Mouse (Mus musculus) testis, postnatal 14 days (tissue): ENCODE data around the gene Lrrc4c.
A peak's percentile ranks its signal among the peaks of the same experiment; 100 is the strongest.

Experiments used
- DNase-seq: peaks from one replicate; pipeline ENCODE4 v3.0.0; 2021; ENCODE audit warnings: low spot score

Lrrc4c gene

DNA sequence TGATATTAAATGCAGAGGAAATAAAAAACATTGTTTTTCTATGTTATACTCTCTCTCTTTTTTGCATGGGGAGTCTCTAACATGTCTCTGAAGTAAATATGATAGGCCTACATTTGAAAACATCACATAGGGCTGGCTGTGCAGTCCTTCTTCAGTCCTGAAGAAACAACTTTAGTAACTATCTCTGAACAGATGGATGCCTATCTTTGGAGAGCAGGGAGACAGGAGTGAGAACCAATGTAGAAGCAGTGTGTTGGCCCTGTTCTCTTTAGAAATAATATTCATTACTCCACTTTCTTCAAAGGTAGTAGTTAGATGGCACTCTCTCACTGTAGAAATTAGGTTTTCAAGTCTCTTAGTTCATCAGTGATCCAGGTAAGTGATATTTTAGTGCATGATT, 967.0 kb downstream of the Lrrc4c start:
- no peak for DNase-seq

- DNase-seq = no peak
These were observed 976.2 kb downstream of the Lrrc4c start for GRCm38 (mm10) chr2:97294216-97294615.

GRCm38 (mm10) chr2:97299704-97300103, 981.7 kb downstream of the Lrrc4c start:
- DNase-seq = no peak

DNA sequence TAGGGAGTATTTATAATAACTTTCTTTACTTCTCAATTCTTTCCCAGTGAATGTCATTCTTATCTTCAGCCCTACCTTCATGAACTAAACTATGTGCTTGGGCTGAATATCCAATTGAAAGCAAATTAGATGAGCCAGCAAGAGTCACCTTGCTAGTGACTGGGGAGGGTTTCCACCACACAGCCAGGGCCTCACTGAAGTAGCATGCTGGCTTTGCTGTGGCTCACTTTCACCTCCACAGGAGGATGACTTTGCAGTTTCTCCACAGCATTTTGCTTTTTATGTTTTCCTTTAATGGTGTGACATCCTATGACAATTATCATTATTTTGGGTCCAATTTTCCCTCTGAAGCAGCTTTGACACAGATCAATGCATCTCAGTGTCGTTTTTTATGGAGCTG, 1000.0 kb downstream of the Lrrc4c start:
- DNase-seq = no peak

- no peak for DNase-seq
These were observed 1000.6 kb downstream of the Lrrc4c start for GRCm38 (mm10) chr2:97318536-97318935.

GRCm38 (mm10) chr2:97332084-97332682, 1014.2 kb downstream of the Lrrc4c start:
- DNase-seq = no peak

DNA sequence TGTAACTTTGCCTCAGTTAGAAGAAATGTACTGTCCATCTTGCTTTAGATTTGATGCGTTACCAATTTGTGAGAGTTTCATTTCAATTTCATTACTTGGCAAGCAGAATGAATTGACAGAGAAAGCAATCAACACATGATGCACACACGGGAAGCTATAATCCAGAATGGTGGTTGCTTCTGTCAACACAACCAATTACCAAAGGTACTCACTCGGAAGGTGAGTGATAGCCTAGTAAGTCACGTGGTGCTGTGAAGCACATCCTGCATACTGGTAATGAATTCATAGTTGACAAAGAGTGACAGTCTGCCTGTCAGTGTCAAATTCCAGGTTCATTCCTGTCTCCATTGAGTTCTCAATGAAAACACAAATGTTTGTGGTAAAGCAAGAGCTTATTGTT, 1021.7 kb downstream of the Lrrc4c start:
- no peak for DNase-seq

DNA sequence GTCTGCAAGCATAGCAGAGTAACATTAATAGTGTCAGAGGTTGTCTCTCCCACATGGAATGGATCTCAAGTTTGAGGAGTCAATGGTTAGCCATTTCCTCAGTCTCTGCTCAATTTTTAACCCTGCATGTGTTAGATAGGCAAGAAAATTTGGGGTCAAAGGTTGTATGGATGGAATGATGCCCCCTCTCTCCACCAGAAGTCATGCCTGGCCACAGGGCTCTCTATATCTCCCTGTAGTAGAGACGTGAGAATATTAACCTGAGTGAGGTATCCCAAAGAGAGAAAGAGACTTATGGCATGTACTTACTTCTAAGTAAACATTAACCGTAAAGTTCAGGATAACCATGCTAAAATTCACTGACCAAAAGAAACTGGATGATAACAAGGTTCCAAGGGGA, 1043.3 kb downstream of the Lrrc4c start:
- no peak for DNase-seq

GRCm38 (mm10) chr2:97369978-97370377, 1052.0 kb downstream of the Lrrc4c start:
- no peak for DNase-seq

GRCm38 (mm10) chr2:97391437-97391836, 1073.5 kb downstream of the Lrrc4c start:
- no peak for DNase-seq

DNA sequence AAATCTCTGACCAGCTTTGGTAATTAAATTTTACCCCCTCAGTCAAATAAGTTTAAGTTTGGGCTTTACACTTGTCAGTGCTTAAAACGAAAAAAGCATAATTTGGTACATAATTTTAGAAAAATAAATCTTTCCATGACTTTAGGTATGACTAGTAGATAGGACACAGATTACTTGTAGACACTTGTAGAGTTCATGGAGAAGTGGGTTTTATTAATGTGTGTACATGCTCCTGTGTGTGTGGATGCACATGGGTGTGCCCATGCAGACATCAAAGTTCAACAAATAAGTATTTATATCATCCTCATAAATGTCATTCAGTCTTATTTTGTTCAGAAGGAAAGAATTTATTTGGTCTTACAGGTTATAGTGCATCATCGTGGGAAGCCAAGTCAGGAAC, 1073.9 kb downstream of the Lrrc4c start:
- DNase-seq = no peak

DNA sequence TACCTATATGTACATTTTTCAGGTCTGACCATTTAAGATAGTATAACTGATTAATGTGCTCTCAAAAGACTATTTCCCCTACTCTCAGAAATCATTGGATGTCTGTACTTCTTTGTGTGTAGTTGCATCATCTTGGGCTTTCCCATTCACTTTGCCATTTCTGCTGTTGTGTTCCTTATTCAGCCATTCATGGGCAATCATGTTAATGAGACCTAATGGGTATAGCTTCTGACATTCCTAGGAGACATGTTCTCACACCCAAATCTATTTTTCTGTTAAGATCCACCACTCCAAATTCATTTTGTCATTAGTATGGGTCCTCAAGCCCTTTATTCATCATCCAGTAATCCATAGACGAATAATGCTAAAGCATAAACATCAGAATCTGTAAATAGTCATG, 1095.1 kb downstream of the Lrrc4c start:
- no peak for DNase-seq

GRCm38 (mm10) chr2:97414416-97415362, 1096.7 kb downstream of the Lrrc4c start:
- DNase-seq = no peak

GRCm38 (mm10) chr2:97434140-97434539, 1116.2 kb downstream of the Lrrc4c start:
- no peak for DNase-seq

- DNase-seq = no peak
These were observed 1117.6 kb downstream of the Lrrc4c start for GRCm38 (mm10) chr2:97435616-97436015.

DNA sequence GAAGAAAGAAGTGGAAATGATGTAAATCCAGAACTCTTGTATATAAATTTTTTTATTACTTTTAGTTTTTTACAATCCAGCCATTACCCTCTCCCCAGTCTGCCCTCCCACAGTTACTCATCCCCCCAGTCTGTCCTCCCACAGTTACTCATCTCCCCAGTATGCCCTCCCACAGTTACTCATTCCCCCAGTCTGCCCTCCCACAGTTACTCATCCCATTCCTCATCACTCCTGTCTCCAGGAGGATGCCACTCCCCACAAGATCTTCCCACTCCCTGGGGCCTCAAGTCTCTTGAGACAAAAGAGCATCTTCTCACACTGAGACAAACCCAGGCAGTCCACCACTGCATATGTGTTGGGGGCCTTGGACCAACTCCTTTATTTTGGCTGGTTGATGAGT, 1119.8 kb downstream of the Lrrc4c start:
- no peak for DNase-seq

- no peak for DNase-seq
These were observed 1145.6 kb downstream of the Lrrc4c start for GRCm38 (mm10) chr2:97463573-97463972.

DNA sequence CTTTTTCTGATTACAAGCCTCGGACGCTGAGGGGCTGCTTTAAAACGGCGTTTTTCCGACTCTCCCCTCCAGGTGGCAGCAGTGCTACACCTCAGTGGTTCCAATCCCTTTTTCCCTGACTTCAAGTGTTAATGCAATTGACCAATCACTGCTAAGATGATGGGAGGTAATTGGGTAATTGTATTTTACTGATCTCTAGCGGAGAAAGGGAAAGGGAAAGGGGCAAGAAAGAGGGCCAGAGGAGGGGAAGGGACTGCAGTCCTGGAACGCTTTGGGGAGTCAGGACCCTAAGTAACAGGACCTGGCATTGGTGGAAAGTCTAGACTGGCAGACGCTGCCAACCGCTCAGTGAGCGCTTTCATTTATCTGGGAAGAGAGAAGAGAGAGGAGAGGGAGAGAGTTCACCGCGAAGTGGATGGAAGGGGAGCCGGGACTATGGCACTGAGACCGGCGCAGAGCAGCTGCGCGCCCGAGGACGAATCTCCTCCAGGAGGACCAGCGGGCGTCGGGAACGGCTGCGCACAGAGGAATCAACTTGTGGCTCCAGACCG, 1148.3 kb downstream of the Lrrc4c start:
- DNase-seq = peak; percentile 69

GRCm38 (mm10) chr2:97467031-97467549, 1149.1 kb downstream of the Lrrc4c start:
- no peak for DNase-seq

DNA sequence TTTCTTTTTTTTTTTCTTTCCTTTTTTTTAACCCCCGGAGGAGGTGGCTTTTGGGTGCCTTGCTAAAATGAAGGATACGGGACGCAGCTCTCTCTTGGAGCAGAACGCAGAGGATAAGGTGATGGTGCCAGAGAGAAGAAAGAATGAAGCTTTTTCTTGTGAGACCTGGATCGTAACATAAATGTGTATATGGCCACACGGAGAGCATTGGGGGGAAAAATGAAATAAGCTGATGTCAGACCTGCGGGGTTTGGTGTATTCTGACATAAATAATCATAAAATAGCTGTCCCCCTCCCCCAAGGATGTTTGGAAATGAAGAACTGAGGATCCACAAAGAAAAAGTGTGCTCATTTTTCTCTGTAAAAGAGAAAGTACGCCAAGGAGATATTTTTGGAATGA, 1149.7 kb downstream of the Lrrc4c start:
- DNase-seq = no peak

DNA sequence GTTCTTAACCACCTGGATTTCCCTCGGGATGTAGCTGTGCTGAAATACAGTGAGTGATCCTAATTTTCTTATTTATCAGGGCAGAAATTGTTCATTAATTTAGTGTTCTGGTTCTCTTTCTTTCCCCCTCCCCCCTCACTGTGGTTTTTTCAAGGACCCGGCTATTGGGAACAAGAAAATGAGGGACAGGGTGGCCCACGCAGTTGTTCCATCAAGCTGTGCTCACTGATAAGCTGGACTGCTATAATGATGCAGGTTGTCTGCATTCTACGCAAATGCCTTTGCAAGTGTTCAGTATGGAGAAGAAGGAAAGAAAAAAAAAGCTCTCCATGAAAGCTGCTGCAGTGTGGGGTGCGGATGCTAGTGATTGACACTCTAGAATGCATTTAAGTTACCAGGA, 1150.4 kb downstream of the Lrrc4c start:
- no peak for DNase-seq

- DNase-seq = no peak
These were observed 1151.4 kb downstream of the Lrrc4c start for GRCm38 (mm10) chr2:97469396-97469795.
